Mouse (Mus musculus): ENCODE data around the gene Ell2.

The Ell2 gene

GRCm38 (mm10) chr13:75770744-75771143 is 64.2 kb downstream of the Ell2 start:
- DNase-seq: no peak

GRCm38 (mm10) chr13:75771404-75771803 is 64.8 kb downstream of the Ell2 start:
- no peak for DNase-seq

- DNase-seq: no peak
These were observed 65.6 kb downstream of the Ell2 start for GRCm38 (mm10) chr13:75771984-75772730.

- DNase-seq: no peak
These were observed 69.4 kb downstream of the Ell2 start for GRCm38 (mm10) chr13:75775961-75776360.

- no peak for DNase-seq
These were observed 70.1 kb downstream of the Ell2 start for GRCm38 (mm10) chr13:75776692-75777091.

- DNase-seq: no peak
These were observed 71.6 kb downstream of the Ell2 start for GRCm38 (mm10) chr13:75778156-75778555.

GRCm38 (mm10) chr13:75779169-75779568 is 72.6 kb downstream of the Ell2 start:
- DNase-seq: no peak

GRCm38 (mm10) chr13:75780096-75780495 is 73.5 kb downstream of the Ell2 start:
- no peak for DNase-seq

GRCm38 (mm10) chr13:75785726-75786125 is 79.2 kb downstream of the Ell2 start:
- DNase-seq: no peak

- no peak for DNase-seq
These were observed 79.7 kb downstream of the Ell2 start for GRCm38 (mm10) chr13:75786264-75786663.

GRCm38 (mm10) chr13:75787364-75787763 is 80.8 kb downstream of the Ell2 start:
- no peak for DNase-seq

- no peak for DNase-seq
These were observed 81.6 kb downstream of the Ell2 start for GRCm38 (mm10) chr13:75788178-75788577.

GRCm38 (mm10) chr13:75789061-75789834 is 82.7 kb downstream of the Ell2 start:
- DNase-seq: no peak

- no peak for DNase-seq
These were observed 84.1 kb downstream of the Ell2 start for GRCm38 (mm10) chr13:75790550-75791205.

GRCm38 (mm10) chr13:75793863-75794629 is 87.5 kb downstream of the Ell2 start:
- DNase-seq: no peak

- peak; percentile 92 to 94 for DNase-seq
These were observed 91.0 kb downstream of the Ell2 start for GRCm38 (mm10) chr13:75797369-75798141.

- DNase-seq: peak in 1 of 2 experiments; percentile 15
These were observed 92.1 kb downstream of the Ell2 start for GRCm38 (mm10) chr13:75798413-75799302.

GRCm38 (mm10) chr13:75799421-75799820 is 92.9 kb downstream of the Ell2 start:
- no peak for DNase-seq

- DNase-seq: no peak
These were observed 101.4 kb downstream of the Ell2 start for GRCm38 (mm10) chr13:75807969-75808368.

- no peak for DNase-seq
These were observed 103.4 kb downstream of the Ell2 start for GRCm38 (mm10) chr13:75809957-75810356.

- no peak for DNase-seq
These were observed 110.6 kb downstream of the Ell2 start for GRCm38 (mm10) chr13:75817183-75817582.
